Mouse (Mus musculus) B cell, adult 62 days (primary cell): ENCODE results near the gene Wfdc18. TPM values are rescaled to one million over a fixed set of nuclear protein-coding genes. Genes with fewer than 3 reads are reported as not detected.

Source experiments
- total RNA-seq: library from RNA; stranded (reverse); gene quantifications from 4 replicates; pipeline ENCODE4 v1.2.4, GENCODE M21; 2023

Wfdc18 gene
- total RNA-seq, result 1.1 TPM in 1 of 4 replicates, not detected in the others

DNA sequence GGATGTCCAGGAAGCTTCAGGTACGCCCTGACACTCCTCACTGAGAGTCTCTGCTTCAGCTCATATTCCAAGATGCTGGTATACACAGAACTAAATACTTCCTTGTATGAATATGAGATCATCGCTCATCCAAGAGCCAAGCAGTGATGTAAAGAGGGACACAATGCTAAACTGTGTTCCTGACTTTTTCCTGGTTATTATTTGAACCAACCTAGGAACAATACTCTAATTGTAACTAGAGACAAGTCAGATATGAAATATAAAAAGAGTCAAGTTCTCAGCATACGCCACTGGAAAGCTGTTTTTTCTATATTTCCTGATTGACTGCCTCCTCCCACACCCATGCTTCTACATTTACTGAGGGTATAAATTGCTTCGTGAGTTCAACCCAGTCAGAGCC lies at the start of gene Wfdc18:
Gene Wfdc18, plus strand, starts transcription at position 301 of the 400 bp plus-strand sequence.

DNA sequence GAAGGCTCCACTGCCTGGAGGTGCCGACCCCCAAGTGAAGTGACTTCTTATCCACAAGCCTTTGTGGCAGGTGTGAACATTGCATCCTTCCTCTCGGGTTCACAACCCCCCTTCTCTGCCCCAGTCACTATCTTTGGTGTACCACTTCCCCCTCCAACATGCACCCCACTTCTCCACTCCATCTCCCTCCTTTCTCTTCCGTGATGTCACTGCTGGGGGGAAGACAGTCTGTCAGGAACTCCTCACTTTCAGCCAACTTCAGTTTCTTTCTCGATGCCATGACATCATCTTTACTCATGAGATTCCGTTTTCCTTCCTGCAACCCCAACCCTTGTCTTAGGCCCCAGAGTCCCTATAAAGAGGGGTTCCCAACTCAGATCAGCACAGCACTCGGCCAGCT lies 46.6 kb upstream of the Wfdc18 start, which contains the start of gene Ccl4:
Gene Ccl4, plus strand, starts transcription at position 381 of the 400 bp plus-strand sequence.

DNA sequence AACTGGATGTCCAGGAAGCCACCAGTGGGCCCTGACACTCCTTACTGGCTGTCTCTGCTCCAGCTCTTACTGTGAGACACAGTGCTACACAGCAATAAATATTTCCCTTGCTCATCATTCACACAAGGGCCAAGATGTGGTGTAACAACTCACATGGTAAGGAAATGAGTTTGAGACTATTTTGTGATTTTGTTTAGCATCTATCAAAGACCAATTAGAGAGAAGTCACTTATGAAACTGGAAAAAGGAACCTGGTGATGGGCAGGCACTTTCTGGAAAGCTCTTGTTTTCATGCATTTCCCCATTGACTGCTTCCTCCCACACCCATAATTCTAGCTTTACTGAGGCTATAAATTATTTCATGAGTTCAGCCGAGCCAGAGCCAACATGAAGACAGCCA lies 5.1 kb upstream of the Wfdc18 start, which contains the start of gene Wfdc17:
Gene Wfdc17, plus strand, starts transcription at position 287 of the 400 bp plus-strand sequence.

DNA sequence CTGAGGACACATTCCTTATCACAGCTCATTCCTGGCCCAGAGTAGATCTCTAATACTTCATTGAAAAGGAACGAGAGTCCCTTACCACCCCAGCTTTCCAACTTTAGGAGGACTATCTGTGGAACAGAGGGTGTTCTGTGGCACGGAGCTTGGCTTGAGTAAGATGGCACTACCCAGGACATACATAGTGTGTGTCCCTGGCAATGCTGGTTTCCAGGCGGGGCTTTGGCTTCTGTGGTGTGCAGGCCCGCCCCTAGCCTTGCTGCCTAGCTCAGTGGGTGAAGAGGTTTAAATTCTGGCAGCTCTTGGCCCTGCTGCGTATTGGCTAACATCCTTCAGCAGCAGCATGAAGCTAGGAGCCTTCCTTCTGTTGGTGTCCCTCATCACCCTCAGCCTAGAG lies 37.9 kb downstream of the Wfdc18 start, which contains the start of gene Wfdc21:
Gene Wfdc21, plus strand, starts transcription at position 260 of the 400 bp plus-strand sequence.

DNA sequence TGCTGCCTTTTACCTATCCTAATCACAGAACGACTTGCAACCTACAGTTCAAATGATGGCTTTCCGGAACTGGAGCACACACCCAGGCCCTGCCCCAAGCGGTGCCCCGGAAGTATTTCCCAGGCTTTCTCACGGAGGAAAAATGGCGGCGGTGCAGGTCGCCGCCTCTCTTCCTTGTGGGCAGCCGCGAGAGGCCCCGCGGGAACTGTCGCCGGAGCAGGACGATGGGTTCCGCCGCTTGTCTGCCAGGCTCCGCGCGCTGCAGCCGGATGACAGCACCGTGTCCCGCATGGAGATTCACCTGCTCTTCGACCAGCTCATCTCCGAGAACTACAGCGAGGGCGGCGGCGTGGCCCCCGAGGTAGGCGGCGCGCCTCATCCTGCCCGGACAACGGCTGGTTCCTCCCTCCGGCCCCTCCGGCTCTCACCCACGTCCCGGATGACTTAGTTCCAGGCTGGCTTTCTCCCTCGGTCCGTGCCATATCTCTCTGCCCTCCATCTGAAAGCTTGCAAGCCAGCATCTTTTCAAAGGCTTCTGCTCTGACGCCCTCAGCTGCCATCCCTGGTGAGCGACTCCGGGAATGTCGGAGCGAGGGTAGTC lies 44.9 kb downstream of the Wfdc18 start, which contains the start of gene Heatr6:
Gene Heatr6, plus strand, starts transcription at position 116 of the 601 bp plus-strand sequence.

Other genes starting within 250 kb of the Wfdc18 start
- not detected in 4 replicates for gene Mmp28, start 245.9 kb upstream of the Wfdc18 start, total RNA-seq
- 154 to 178 TPM (median 165 TPM) in 4 replicates for gene Taf15, start 235.9 kb upstream of the Wfdc18 start, total RNA-seq
- 0.30 TPM in 1 of 4 replicates, not detected in the others for gene Heatr9, start 186.8 kb upstream of the Wfdc18 start, total RNA-seq
- 4.6 to 8.0 TPM (median 6.7 TPM) in 4 replicates for gene Ccl5, start 178.5 kb upstream of the Wfdc18 start, total RNA-seq
- 0.19 to 1.2 TPM in 2 of 4 replicates, not detected in the others for gene Ccl9, start 130.4 kb upstream of the Wfdc18 start, total RNA-seq
- 1.0 to 2.2 TPM (median 1.1 TPM) in 4 replicates for gene Ccl6, start 115.9 kb upstream of the Wfdc18 start, total RNA-seq
- gene Rpl9-ps1, start 63.4 kb upstream of the Wfdc18 start, total RNA-seq, result not detected in 4 replicates
- 26.0 to 35.8 TPM (median 30.5 TPM) in 4 replicates for gene Ccl3, start 59.7 kb upstream of the Wfdc18 start, total RNA-seq
- gene Ccl4, start 46.4 kb upstream of the Wfdc18 start, total RNA-seq, result 8.8 to 12.1 TPM (median 10.8 TPM) in 4 replicates
- 3.6 to 7.1 TPM (median 5.4 TPM) in 4 replicates for gene Wfdc17, start 5.0 kb upstream of the Wfdc18 start, total RNA-seq
- 3.1 to 4.4 TPM (median 3.8 TPM) in 4 replicates for gene Wfdc21, start 37.9 kb downstream of the Wfdc18 start, total RNA-seq
- 47.9 to 61.6 TPM (median 54.1 TPM) in 4 replicates for gene Heatr6, start 44.7 kb downstream of the Wfdc18 start, total RNA-seq
- 0.22 to 0.95 TPM (median 0.42 TPM) in 4 replicates for gene Hnf1b, start 141.0 kb downstream of the Wfdc18 start, total RNA-seq
- 33.2 to 38.1 TPM (median 37.4 TPM) in 4 replicates for gene Ddx52, start 233.0 kb downstream of the Wfdc18 start, total RNA-seq